Mouse (Mus musculus): ENCODE results near the gene Gtsf1. TPM values are rescaled to one million over a fixed set of nuclear protein-coding genes. Genes with fewer than 3 reads are reported as not detected.
A peak's percentile ranks its signal among the peaks of the same experiment; 100 is the strongest.

The Gtsf1 gene
- polyA plus RNA-seq, 1 experiment, result 0.71 TPM

GRCm38 (mm10) chr15:103371208-103371607 is 59.1 kb downstream of the Gtsf1 start:
- Histone ChIP-seq H3K36me3 (ENCODE audit: control insufficient read depth, insufficient read depth) (no peaks in the 10 kb centered on the region), H3K4me2 (ENCODE audit: low read depth) (peak overlapping the region; percentile 19), H3ac (ENCODE audit: control insufficient read depth, insufficient read length) (no peak overlapping the region), H3K27me3 (ENCODE audit: control insufficient read depth, insufficient read depth, insufficient read length) (no peaks in the 10 kb centered on the region), H3K4me3 (no peak overlapping the region), H3K79me2 (ENCODE audit: control insufficient read depth, insufficient read depth) (peaks cover 1% of the 10 kb centered on the region)
- TF ChIP-seq E2F4 (IDR thresholded peaks at IDR 0.05; ENCODE audit: insufficient read depth), result no peak
- TF ChIP-seq REST (IDR thresholded peaks at IDR 0.05; ENCODE audit: insufficient read depth, insufficient read length), result no peak
- no peak for TF ChIP-seq SRF (IDR thresholded peaks at IDR 0.05; ENCODE audit: control insufficient read depth, insufficient read length, low read depth)
- no peak for TF ChIP-seq USF1 (IDR thresholded peaks at IDR 0.05; ENCODE audit: low read depth)
- TF ChIP-seq MYOG (IDR thresholded peaks at IDR 0.05; ENCODE audit: control insufficient read depth in 1 of 3, insufficient read depth in 1 of 3, insufficient read length in 2 of 3, low read depth in 2 of 3), result no peak
- no peak for TF ChIP-seq TCF3 (IDR thresholded peaks at IDR 0.05; ENCODE audit: insufficient read length, low read depth)
- TF ChIP-seq MYOD1 (IDR thresholded peaks at IDR 0.05; ENCODE audit: control insufficient read depth in 1 of 3, insufficient read length in 2 of 3, low read depth in 2 of 3), result no peak
- no peak for TF ChIP-seq MAX (IDR thresholded peaks at IDR 0.05; ENCODE audit: low read depth)

- Histone ChIP-seq H3K36me3 (ENCODE audit: control insufficient read depth, insufficient read depth) (no peaks in the 10 kb centered on the region), H3ac (ENCODE audit: control insufficient read depth, insufficient read length) (no peak overlapping the region), H3K27me3 (ENCODE audit: control insufficient read depth, insufficient read depth, insufficient read length) (no peaks in the 10 kb centered on the region), H3K4me3 (no peak overlapping the region), H3K79me2 (ENCODE audit: control insufficient read depth, insufficient read depth) (peaks cover 9% of the 10 kb centered on the region), H3K4me2 (ENCODE audit: low read depth) (peak overlapping the region; percentile 19)
- TF ChIP-seq REST (IDR thresholded peaks at IDR 0.05; ENCODE audit: insufficient read depth, insufficient read length) (no peak), POLR2A (IDR thresholded peaks at IDR 0.05; ENCODE audit: insufficient read length, low read depth) (no peak), TCF3 (IDR thresholded peaks at IDR 0.05; ENCODE audit: insufficient read length, low read depth) (no peak), MAX (IDR thresholded peaks at IDR 0.05; ENCODE audit: low read depth) (no peak)
Measured at GRCm38 (mm10) chr15:103370462-103370861, 59.8 kb downstream of the Gtsf1 start.

- Histone ChIP-seq H3K4me3 (no peak overlapping the region), H3K36me3 (ENCODE audit: control insufficient read depth, insufficient read depth) (no peaks in the 10 kb centered on the region), H3K4me2 (ENCODE audit: low read depth) (no peak overlapping the region), H3ac (ENCODE audit: control insufficient read depth, insufficient read length) (no peak overlapping the region), H3K79me2 (ENCODE audit: control insufficient read depth, insufficient read depth) (peaks cover 22% of the 10 kb centered on the region), H3K27me3 (ENCODE audit: control insufficient read depth, insufficient read depth, insufficient read length) (no peaks in the 10 kb centered on the region)
- TF ChIP-seq MAX (IDR thresholded peaks at IDR 0.05; ENCODE audit: low read depth) (no peak), CEBPB (IDR thresholded peaks at IDR 0.05; ENCODE audit: insufficient read depth, poor library complexity, severe bottlenecking) (no peak), POLR2AphosphoS2 (IDR thresholded peaks at IDR 0.05; ENCODE audit: insufficient read length, low read depth) (no peak), REST (IDR thresholded peaks at IDR 0.05; ENCODE audit: insufficient read depth, insufficient read length) (no peak), USF1 (IDR thresholded peaks at IDR 0.05; ENCODE audit: low read depth) (no peak), TCF12 (IDR thresholded peaks at IDR 0.05; ENCODE audit: insufficient read depth, poor library complexity, severe bottlenecking) (no peak), MYOD1 (IDR thresholded peaks at IDR 0.05; ENCODE audit: control insufficient read depth in 1 of 3, insufficient read length in 2 of 3, low read depth in 2 of 3) (no peak), TCF3 (IDR thresholded peaks at IDR 0.05; ENCODE audit: insufficient read length, low read depth) (no peak), SRF (IDR thresholded peaks at IDR 0.05; ENCODE audit: control insufficient read depth, insufficient read length, low read depth) (no peak), POLR2A (IDR thresholded peaks at IDR 0.05; ENCODE audit: insufficient read length, low read depth) (no peak), MYOG (IDR thresholded peaks at IDR 0.05; ENCODE audit: control insufficient read depth in 1 of 3, insufficient read depth in 1 of 3, insufficient read length in 2 of 3, low read depth in 2 of 3) (no peak), E2F4 (IDR thresholded peaks at IDR 0.05; ENCODE audit: insufficient read depth) (no peak)
Measured at GRCm38 (mm10) chr15:103369123-103369522, 61.1 kb downstream of the Gtsf1 start.

- Histone ChIP-seq H3K27me3 (ENCODE audit: control insufficient read depth, insufficient read depth, insufficient read length) (no peaks in the 10 kb centered on the region), H3ac (ENCODE audit: control insufficient read depth, insufficient read length) (no peak overlapping the region), H3K36me3 (ENCODE audit: control insufficient read depth, insufficient read depth) (no peaks in the 10 kb centered on the region), H3K79me2 (ENCODE audit: control insufficient read depth, insufficient read depth) (peaks cover 30% of the 10 kb centered on the region), H3K4me3 (no peak overlapping the region), H3K4me2 (ENCODE audit: low read depth) (peak overlapping the region; percentile 73)
- no peak for TF ChIP-seq CEBPB (IDR thresholded peaks at IDR 0.05; ENCODE audit: insufficient read depth, poor library complexity, severe bottlenecking)
- peak; percentile 63 for TF ChIP-seq USF1 (IDR thresholded peaks at IDR 0.05; ENCODE audit: low read depth)
Measured at GRCm38 (mm10) chr15:103368179-103368940, 61.9 kb downstream of the Gtsf1 start.

GRCm38 (mm10) chr15:103366376-103367149 is 63.7 kb downstream of the Gtsf1 start, which contains the start of gene Itga5:
TSS of gene Itga5 (minus strand) at chr15:103366763.
- Histone ChIP-seq H3K36me3 (ENCODE audit: control insufficient read depth, insufficient read depth) (no peaks in the 10 kb centered on the region), H3K27me3 (ENCODE audit: control insufficient read depth, insufficient read depth, insufficient read length) (no peaks in the 10 kb centered on the region), H3K4me3 (peak within 1 kb of the TSS; percentile 97), H3K4me2 (ENCODE audit: low read depth) (peak within 1 kb of the TSS; percentile 92), H3ac (ENCODE audit: control insufficient read depth, insufficient read length) (peak within 1 kb of the TSS; percentile 89), H3K79me2 (ENCODE audit: control insufficient read depth, insufficient read depth) (peaks cover 48% of the 10 kb centered on the region)
- TF ChIP-seq SRF (IDR thresholded peaks at IDR 0.05; ENCODE audit: control insufficient read depth, insufficient read length, low read depth) (peak; percentile 49), MYOG (IDR thresholded peaks at IDR 0.05; ENCODE audit: control insufficient read depth in 1 of 3, insufficient read depth in 1 of 3, insufficient read length in 2 of 3, low read depth in 2 of 3) (no peak), POLR2A (IDR thresholded peaks at IDR 0.05; ENCODE audit: insufficient read length, low read depth) (peak; percentile 93), POLR2AphosphoS2 (IDR thresholded peaks at IDR 0.05; ENCODE audit: insufficient read length, low read depth) (peak; percentile 93)
